Mouse (Mus musculus) lung, postnatal 10 days (tissue): Measurements from ENCODE around the gene Sidt1.

Source experiments
- DNase-seq: peaks from one replicate; pipeline ENCODE4 v3.0.0; 2021

Gene Sidt1

DNA sequence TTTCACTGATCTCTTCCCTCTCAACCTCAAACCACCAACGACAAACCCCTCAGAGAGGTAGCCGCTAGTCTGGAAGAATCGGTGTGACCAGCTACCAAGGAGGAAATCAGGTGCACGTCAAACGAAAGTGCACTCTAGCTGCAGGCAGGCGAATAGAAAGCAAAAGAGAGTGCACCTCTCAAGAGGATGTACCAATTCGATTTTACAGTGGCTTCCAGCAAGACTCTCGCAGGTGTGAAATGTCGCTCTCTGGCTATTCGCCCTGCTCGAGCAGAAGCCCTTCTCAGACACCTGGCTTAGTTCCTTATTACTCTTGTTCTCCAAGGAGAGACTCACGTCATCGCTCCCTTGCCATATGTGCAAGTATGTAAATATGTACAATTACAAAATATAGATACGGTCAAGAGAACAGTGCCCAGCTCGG lies at the start of gene Sidt1:
TSS of gene Sidt1 (minus strand) at position 336 of the 424 bp plus-strand sequence.
- no peak for DNase-seq

DNA sequence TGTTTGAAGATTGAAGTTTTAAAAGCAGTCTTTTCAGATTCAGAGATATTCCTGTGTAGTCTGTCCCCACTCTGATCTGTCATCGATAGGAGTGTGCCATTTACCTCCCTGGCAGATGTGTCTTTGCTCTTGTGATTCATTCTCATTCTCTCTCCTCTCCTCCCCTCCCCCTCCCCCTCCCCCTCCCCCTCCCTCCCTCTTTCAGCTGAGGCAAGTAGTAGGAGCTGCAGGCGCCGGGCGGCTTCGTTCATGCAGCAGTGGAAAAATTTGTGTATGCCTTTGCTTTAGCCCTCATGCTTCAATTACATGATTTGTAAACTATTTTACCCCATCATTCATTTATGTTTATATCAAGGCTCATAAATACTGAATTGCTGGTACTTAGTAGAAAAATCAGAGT lies 48.6 kb upstream of the Sidt1 start:
- DNase-seq = no peak

DNA sequence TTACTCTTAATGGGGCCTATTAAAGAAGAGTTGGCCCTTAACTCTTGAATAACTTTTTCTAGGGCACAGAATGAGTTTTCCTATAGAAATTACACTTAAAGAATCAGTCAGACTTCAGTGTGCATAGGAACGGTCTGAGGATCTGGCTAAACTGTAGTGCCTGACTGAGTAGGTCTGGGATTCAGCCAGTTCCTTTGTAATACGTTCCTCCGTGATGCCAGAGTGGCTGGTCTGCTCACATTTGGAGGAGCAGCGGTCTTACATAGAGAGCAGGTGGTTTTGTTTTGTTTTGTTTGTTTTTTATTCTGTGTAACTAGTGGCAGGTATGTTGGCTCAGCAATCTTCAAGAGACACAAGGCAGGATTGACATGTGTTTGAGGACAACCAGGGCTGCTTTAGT lies 47.0 kb upstream of the Sidt1 start:
- no peak for DNase-seq

DNA sequence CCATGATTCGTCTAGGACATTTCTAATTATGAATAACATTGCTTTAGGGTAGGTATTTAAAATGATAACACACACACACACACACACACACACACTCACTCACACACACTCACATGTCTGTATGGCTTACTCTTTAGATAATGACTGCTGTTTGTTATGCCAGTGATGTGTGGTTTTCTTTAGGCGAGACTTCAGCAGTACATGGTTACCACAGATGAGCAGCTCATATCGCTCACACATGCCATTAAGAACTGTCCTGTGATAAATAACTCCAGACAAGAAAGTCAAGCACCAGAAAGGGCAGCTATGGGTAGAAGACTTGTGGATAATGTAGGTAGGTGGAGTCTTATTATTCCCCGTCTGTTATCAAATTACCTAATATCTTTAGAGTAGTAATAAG lies 42.5 kb upstream of the Sidt1 start:
- DNase-seq = no peak

DNA sequence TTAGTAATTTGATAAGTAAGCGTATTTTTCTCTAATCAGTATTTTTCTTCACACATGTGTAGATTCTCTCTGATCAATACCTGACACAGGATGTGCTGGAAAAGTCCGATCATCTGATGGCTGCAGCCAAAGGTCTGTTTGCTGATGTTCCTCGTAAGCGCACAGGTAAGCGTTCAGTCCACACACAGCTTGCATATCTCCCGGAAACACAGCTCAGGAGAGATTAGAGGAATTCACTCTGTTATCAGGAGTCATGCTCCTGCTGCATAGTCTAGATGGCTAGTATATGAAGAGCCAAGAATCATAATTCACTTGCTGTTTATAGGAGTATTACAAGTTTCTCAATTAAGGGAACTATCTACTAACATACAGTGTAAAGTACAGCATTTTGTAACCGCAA lies 32.5 kb upstream of the Sidt1 start:
- no peak for DNase-seq

DNA sequence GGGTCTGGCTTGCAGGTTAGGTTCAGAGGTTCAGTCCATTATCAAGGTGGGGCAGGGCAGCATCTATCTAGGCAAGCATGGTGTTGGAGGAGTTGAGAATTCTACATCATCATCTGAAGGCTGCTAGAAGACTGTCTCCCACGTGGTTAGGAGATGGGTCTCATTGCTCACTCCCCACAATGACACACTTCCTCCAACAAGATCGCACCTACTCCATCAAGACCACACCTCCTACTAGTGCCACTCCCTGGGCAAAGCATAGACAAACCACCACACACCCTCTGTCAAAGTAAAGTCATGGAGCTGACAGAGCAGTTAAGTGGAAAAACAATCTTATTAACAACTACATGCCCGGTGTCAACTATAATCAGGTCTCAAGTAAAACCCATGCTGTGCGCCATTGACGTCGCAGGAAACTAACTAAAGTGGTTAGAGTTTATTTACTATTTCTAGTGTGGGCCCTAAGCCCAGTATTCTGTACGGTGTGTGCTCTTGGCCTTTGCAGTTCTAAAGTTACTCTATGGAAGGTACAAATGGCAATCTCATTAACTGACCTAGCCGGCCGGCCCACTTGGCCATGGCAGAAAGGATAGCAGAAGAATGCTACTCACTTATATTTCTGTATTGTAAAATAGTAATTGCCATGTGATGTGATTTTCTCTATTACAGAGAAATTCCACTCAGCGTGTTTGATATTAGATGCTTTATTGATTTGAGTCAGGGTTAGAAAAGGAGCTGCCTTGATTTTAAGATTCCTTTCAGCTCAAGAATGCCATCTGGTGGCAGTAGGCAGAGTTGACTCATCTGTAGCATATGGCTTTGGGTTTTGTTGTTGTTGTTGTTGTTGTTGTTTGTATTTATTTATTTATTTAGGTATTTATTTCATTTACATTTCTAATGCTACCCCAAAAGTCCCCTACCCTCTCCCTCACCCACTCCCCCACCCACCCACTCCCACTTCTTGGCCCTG lies 29.2 kb upstream of the Sidt1 start:
- DNase-seq = peak; percentile 34

DNA sequence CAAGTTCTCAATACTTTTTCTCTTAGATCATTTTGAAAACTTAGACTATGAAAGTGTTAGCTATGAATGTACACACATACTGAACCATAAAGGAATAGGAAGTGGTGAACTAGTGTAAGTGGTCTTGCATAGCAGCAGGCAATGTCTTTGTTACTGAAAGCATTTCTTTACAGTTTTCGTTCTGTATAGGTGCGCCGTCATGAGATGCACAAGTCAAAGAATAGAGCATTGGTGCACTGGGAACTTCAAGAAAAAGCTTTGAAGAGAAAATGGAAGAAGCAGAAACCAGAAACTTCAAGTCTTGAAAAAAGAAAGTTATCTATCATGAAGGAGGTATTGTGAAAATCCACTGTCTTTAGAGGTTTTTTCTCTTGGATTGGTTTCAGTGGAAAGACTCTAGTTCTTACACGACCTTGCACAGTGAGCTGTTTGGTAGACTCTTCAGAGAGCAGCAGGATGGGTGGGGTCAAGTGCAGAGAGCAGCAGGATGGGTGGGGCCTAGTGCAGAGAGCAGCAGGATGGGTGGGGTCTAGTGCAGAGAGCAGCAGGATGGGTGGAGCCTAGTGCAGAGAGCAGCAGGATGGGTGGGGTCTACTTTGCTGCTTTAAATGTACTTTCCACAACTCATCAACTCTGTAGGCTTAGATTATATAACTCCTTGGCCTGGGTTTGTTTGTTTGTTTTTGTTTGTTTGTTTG lies 24.7 kb upstream of the Sidt1 start:
- peak; percentile 84 for DNase-seq

DNA sequence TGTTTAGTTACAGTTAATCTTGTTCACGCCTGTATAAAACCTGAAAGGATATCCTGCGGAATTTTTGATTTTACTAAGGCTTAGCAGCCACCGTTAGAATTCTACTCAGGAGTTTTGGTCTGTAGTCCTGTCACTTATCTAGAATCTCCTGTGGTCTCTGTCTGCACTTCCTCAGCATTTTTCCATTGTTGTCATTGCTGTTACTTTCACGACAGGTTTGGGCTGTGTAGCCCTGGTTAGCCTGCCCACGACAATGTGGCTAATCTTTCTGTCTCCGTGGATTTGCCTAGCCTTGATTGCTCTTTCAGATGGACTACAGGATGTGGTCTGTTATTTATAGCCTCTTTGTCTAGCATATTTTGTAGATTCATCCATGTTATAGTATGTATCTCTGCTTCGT lies 23.3 kb upstream of the Sidt1 start:
- no peak for DNase-seq

DNA sequence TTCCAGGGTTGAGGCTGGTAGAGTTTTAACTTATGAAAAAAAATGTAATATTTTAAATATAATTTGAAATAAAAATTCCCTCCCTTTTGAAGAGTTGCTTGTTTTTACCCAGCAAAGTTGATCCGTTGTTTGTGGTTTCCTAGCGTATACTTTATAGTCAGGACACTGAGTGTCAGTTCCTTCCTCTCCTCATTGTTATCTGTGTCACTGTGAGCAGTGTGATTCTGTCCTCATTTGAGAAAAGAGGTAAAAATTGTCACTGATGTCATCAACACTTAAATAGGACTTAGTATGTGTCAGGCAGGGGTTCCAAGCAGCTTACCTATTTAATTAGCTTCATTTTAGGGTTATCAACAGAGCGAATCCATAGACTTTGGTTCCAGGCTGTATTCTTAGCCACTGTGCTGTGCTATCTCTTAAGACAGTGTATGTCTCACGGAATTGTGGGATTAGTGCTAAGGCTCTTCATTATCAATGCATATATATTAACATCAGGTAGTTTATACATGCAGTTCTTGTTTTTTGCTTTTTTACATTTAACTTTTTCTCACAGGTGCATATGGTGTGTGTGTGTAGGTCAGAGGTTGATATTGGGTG lies 16.9 kb upstream of the Sidt1 start:
- DNase-seq = no peak

DNA sequence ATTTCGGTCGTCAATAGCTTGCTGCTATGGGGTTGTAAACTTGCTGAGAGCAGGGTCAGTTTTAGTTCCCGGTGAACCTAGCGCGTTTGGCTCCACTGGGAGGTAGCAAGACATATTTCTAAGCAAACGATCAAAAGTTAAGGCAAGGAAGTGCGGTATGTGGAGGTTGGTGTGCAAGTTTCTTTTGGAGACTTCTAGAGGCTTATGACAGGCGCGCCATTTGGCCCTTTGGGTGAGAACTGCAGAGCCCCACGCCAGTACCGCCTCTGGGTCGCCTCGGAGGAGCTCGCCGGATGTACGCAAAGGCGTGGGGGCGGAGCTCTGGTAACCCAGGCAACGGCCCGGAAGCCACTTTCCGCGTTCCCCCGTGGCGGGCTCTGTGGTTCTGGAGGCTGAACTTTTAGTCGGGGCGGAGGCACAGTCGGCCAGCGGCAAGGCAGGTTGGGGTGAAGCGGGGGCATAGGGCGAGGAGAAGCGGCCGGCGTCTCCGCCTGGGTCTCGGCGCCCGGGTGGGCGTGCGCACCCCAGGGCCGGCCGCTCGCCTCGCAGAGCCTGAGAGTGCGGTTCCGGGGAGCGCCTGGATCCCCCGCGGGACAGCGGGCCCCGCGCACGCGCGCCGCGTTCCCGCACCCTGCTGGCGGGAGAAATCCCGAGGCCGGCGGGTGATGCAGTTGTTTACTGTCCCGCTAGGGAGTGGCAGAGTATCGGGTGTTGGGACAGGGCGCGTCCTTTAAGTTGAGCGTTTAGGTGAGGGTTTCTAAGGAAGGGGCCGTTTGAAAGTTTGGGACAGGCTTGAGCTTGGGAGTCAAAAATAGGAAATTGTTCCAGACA lies 14.3 kb upstream of the Sidt1 start, which contains the start of gene Spice1:
TSS of gene Spice1 (plus strand) at position 51 of the 831 bp plus-strand sequence.
- peak; percentile 97 for DNase-seq

DNA sequence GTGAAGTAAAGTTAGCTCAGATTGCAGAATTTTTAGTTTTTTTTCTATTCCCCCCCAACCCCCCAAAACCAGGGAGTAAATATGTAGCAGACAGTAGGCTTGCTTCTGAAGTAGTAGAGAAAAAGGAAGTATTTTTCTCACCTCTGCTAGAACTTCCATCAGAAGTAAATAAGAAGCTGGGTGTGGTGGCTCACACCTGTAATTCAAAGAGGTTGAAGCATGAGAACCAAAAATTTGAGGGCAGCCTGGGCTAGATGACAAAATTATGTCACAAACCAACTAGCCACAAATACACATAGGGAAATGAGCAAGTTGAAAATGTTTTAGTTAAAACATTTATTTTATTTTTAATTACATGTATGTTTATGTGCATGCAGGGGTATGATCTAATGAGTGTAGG lies 4.5 kb upstream of the Sidt1 start:
- DNase-seq = no peak

DNA sequence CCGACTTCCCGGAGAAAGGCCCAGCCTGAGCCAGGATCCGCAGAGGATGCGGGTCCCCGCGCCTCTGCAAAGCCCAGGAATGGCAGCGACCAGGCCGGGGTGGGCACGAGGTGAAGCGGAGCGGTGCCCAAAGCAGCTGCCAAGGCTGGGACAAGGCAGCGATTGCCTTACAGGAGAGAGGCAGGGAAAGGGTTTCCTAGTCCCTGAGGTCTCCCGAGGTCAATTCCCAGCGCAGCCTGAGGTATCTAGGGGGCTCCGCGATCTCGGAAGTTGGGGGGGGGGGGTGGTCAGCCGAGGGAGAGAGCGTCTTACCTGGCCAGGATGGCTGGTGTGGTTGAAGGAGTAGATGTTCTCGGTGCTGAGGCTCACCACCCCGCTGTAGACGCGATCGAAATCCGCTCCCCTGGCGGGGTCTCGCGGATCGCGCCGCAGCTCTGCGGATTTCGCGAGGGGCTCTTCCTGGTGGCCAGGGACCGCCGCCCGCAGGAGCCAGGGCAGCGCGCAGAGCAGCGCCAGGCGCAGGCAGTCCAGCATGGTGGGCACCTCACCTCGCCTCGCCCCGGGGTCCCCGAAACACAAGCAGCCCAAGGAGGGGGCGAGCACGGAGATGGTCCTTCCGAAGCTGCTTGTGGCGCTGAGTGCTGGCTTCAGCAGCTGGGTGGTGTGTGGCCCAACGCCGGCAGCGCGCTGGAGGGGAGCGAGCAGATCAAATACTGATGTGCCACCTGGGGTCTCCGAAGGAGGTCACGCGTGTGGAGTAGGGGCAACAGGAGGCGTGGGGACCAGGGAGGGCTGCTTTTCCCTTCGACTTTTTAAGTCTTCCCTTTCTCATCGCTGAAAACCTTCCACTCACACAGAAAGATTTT lies 768 bp downstream of the Sidt1 start:
- peak; percentile 15 for DNase-seq

DNA sequence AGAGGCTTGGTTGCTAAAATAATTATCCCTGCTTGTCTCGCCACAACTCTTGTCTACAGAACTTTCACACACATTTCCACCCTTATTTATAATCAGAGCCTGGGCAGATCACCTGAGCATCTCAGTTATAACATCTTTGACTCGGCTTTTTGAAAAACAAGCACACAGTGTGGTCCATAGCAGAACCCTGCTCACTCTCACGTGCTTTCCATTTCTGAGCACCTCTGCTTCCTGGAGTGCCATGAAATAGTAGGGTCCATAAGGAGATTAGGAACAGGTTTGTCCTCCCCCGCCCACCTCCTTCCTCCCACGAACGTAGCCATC lies 1.4 kb downstream of the Sidt1 start:
- DNase-seq = no peak

DNA sequence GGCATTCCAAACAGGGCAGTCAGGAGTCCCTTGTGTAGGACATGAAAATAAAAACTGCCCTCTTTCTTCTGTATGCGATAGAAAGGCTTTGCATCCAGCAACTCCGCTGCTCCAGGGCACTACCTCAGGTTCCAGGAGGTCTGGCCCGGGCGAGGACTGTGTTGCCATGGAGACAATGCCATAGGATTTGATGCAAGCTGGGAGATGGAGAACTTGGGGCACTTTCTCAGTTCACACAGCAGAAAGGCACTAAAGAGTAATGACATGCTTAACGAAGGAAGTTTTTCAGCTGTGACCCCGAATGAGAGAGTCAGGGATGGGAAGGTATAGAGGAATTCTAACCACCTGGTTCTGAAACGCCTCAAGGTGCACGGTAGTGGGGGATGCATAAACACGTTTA lies 1.8 kb downstream of the Sidt1 start:
- no peak for DNase-seq

DNA sequence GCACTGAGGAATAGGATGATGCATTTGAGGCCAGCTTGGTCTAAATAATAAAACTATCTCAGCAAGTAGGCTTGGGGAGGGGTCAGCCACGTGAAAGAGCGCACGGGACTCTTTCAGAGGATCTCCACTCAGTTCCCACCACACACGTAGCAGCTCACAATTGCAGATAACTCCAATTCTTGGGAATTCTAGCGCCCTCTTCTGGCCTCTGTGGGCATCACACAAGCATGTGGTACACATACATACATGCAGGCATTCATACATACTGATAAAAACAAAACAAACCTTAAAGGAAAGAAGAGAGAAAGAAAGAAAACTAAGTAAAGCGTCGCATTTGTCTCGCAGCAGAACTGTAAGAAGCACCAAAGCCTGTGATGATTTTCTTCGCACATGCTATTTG lies 2.3 kb downstream of the Sidt1 start:
- DNase-seq = no peak

DNA sequence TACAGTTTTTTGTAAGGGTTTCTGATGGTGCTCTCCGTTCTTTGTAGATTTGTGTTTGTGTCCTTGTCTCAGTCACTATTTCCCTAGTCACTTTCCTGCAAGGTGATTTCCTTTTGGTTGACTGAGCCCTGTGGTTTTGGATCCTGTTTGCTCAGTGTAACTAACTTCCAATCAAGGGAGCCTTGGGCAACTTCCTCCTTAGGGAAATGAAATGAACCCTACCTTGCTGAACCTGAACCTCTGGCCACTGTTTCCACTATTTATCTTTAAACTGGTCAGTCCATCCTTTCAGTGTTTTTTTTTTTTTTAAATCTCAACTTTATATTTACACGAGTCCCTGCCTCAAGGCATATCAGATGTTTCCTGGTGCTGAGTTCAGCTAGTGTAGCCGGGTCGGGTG lies 4.4 kb downstream of the Sidt1 start:
- DNase-seq = no peak

DNA sequence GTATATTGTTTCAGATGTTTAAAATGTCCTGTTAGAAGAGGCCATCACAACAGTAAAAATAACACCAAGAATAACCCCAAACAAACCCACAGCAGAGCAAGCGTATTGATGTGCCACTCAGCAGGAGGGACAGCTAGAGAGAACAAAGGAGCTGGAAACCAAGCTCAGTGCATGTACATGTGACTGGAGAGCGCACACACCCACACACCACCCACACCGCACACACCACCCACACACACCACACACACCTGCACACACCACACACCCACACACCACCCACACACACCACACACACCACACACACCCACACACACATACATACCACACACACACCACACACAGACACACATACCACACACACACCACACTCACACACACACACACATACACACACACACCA lies 12.8 kb downstream of the Sidt1 start:
- no peak for DNase-seq

DNA sequence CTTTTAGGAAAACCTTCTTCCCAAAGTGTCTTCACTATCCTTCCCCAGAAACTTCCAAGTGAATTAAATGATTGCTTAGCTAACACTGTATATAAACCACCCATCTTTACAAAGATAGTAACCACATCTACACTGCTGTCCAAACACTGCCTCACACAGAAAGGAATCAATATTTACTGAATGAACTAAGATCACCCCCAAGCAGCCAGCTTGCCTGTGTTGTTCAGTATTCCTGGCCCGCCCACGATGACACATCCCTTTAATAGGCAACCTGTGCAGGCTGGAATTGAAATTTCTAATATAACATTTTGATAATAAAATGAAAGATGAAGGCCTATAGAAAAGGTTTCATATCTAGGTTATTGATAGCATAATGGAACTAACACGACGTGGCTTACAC lies 16.6 kb downstream of the Sidt1 start:
- DNase-seq = no peak

DNA sequence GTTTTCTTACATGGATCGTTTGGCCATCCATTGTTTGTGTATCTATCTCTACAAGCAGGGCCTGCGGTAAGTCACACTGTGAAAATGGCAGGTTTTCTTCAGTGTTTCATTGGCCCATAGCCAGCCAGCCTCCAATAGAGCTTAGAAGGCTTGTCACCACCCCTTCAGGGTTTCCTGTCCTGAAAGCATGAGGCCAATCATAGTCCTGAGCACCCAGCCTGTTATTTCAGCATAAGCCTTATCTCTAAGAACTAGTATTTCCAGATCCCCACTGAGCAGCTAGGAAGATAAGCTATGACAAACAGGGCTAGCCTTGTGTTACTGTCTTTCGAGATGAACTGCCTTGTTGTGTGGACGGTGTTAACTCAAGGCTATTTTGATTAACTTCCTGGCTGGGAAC lies 19.6 kb downstream of the Sidt1 start:
- DNase-seq = peak; percentile 4

DNA sequence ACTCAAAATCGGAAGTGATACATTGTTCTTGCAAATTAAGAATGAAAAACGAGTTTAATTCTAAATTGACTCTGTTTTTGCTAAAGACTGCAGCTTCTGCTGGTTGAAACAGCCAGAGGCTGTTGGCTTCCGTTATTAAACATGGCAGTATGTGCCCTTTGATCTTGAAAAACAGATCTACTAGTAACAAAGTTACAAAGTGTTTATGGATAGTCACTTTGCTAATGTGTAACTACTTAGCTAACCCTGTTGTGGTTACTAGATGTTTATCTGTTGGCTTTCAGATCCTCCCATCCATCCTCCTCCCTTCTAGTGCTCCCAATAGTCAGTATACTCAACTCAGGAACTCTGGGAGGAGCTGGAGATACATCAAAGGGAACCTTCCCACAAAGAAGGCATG lies 27.4 kb downstream of the Sidt1 start:
- DNase-seq = no peak

DNA sequence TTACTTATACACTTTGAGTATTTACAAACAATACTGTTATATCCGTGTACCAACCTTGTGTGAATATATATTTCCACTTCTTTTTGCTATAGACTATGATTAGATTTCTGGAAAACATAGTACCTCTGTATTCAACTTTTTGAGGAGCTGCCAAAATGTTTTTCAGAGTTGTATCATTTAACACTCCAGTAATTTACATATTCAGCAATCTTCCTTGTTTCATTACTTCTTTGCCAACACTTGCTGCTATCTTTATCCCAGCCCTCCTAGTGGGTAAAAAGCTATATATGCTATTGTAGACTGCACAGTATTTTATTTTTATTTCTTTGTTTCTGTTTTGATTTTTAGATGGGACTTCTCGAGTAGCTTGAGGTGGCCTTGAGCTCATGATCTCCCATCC lies 29.2 kb downstream of the Sidt1 start:
- no peak for DNase-seq
